Mouse (Mus musculus) lung, postnatal 14 days (tissue): Measurements from ENCODE around the gene Csnk2a1.
"Not testable (repeated sequence)": the region's sequence is repeated elsewhere in the genome, so short reads cannot be mapped to it uniquely, and the experiment has no call there.

Experiments used
- DNase-seq: peaks from one replicate; pipeline ENCODE4 v3.0.0; 2021

Gene Csnk2a1

GRCm38 (mm10) chr2:152240580-152240979 is 13.9 kb downstream of the Csnk2a1 start:
- DNase-seq: no peak

- DNase-seq: no peak
Observed at GRCm38 (mm10) chr2:152247213-152247612, 20.6 kb downstream of the Csnk2a1 start.

- DNase-seq: no peak
Observed at GRCm38 (mm10) chr2:152250511-152250910, 23.9 kb downstream of the Csnk2a1 start.

- no peak for DNase-seq
Observed at GRCm38 (mm10) chr2:152259739-152260138, 33.1 kb downstream of the Csnk2a1 start.

- DNase-seq: no peak
Observed at GRCm38 (mm10) chr2:152273639-152274038, 47.0 kb downstream of the Csnk2a1 start.

- DNase-seq: peak; percentile 22
Observed at GRCm38 (mm10) chr2:152281407-152281806, 54.8 kb downstream of the Csnk2a1 start.

GRCm38 (mm10) chr2:152287560-152287959 is 60.9 kb downstream of the Csnk2a1 start:
- DNase-seq: no peak

GRCm38 (mm10) chr2:152288046-152288445 is 61.4 kb downstream of the Csnk2a1 start:
- DNase-seq: no peak

GRCm38 (mm10) chr2:152289623-152290022 is 63.0 kb downstream of the Csnk2a1 start:
- DNase-seq: not testable (repeated sequence)

- no peak for DNase-seq
Observed at GRCm38 (mm10) chr2:152292475-152292874, 65.8 kb downstream of the Csnk2a1 start.

GRCm38 (mm10) chr2:152293179-152293726 is 66.6 kb downstream of the Csnk2a1 start:
- DNase-seq: no peak

- DNase-seq: peak; percentile 91
Observed at GRCm38 (mm10) chr2:152293727-152294475, 67.3 kb downstream of the Csnk2a1 start, which contains the start of gene Tbc1d20. Gene Tbc1d20, plus strand, starts transcription at chr2:152293828.

- no peak for DNase-seq
Observed at GRCm38 (mm10) chr2:152294541-152294940, 67.9 kb downstream of the Csnk2a1 start.

GRCm38 (mm10) chr2:152302862-152303261 is 76.2 kb downstream of the Csnk2a1 start:
- no peak for DNase-seq

- DNase-seq: no peak
Observed at GRCm38 (mm10) chr2:152303781-152304180, 77.1 kb downstream of the Csnk2a1 start.

- DNase-seq: no peak
Observed at GRCm38 (mm10) chr2:152305480-152305879, 78.8 kb downstream of the Csnk2a1 start.

GRCm38 (mm10) chr2:152307186-152307585 is 80.5 kb downstream of the Csnk2a1 start:
- no peak for DNase-seq

- DNase-seq: no peak
Observed at GRCm38 (mm10) chr2:152312996-152313395, 86.4 kb downstream of the Csnk2a1 start.

- DNase-seq: no peak
Observed at GRCm38 (mm10) chr2:152313926-152314325, 87.3 kb downstream of the Csnk2a1 start.

GRCm38 (mm10) chr2:152317054-152317453 is 90.4 kb downstream of the Csnk2a1 start:
- DNase-seq: no peak

GRCm38 (mm10) chr2:152321558-152321957 is 94.9 kb downstream of the Csnk2a1 start:
- DNase-seq: no peak

GRCm38 (mm10) chr2:152322198-152322597 is 95.6 kb downstream of the Csnk2a1 start:
- DNase-seq: no peak

GRCm38 (mm10) chr2:152323971-152324370 is 97.3 kb downstream of the Csnk2a1 start:
- no peak for DNase-seq

GRCm38 (mm10) chr2:152324842-152325241 is 98.2 kb downstream of the Csnk2a1 start:
- no peak for DNase-seq

GRCm38 (mm10) chr2:152326157-152326556 is 99.5 kb downstream of the Csnk2a1 start:
- DNase-seq: no peak
